Mouse (Mus musculus) effector memory CD4-positive, alpha-beta T cell, adult 7 months (primary cell): Measurements from ENCODE around the gene Thsd4. TPM values are rescaled to one million over a fixed set of nuclear protein-coding genes. Genes with fewer than 3 reads are reported as not detected.

Experiments used
- polyA plus RNA-seq: library from polyadenylated mRNA; unstranded; fragments of 100-300 nt; shearing (Covaris generic); gene quantifications from one replicate; pipeline ENCODE4 v1.2.1, GENCODE M21; 2017

Gene Thsd4
- polyA plus RNA-seq = 0.46 TPM

DNA sequence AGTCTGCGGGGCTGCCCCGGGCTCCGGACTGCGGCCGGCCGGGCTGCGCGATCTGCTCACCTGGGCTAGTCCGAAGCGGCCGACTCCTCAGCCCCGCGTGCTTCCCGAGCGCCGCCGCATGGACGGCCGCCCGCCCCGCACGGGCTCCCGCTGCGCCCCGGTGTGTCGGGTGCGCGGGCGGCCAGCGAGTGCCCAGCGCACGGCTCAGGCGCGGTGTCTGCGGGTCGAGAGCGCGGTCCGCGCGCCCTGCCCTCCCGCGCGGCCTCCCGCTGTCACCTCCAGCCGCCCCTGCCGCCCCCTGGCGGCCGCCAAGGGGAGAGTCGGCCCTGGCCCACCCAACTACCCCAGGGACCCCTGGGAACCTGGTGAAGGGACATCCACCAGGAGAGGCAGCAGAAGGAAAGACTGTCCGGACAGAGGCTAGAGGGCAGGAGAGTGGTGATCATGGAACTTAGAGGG is at the start of gene Thsd4:
Thsd4 (minus strand) TSS at position 241 of the 459 bp plus-strand sequence.

DNA sequence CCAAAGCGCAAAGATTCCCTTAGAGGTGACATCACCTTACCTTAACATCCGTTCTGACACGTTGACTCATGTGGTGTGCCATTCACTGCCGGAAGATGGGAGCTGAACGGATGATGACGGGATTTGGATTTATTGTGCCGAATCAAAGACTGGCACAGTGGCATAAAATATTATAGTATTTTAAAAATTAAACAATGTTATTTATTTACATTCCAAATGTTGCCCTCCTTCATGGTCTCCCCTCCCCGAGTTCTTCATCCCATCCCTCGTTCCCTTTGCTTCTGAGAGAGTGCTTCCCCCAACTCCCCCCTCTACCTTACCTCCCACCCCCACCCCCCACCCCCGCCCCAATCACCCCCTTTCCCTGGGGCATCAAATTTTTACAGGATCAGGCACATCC is 561.3 kb downstream of the Thsd4 start, which contains the start of gene Nr2e3:
Nr2e3 (minus strand) TSS at position 101 of the 400 bp plus-strand sequence.

Other genes starting within 250 kb of the Thsd4 start
- 1.4 TPM for gene Lrrc49, start 166.1 kb upstream of the Thsd4 start, polyA plus RNA-seq
- gene Larp6, start 190.9 kb upstream of the Thsd4 start, polyA plus RNA-seq = not detected